Mouse (Mus musculus) 416B (cell line): ENCODE data around the gene Gm5157.
"Not testable (repeated sequence)": the region's sequence is repeated elsewhere in the genome, so short reads cannot be mapped to it uniquely, and the experiment has no call there.

Experiments used
- DNase-seq: peaks from one replicate; pipeline ENCODE4 v3.0.0; 2011; ENCODE audit warnings: low read depth

Gm5157 gene

GRCm38 (mm10) chr7:21190323-21190722 is at the start of gene Gm5157:
Gm5157 (minus strand) TSS chr7:21190423.
- not testable (repeated sequence) for DNase-seq

GRCm38 (mm10) chr7:21161885-21162284 is 28.3 kb downstream of the Gm5157 start, which contains the start of gene Vmn1r123:
Vmn1r123 (plus strand) TSS chr7:21162185.
- DNase-seq, result not testable (repeated sequence)
